Mouse (Mus musculus) spleen, adult 2 months (tissue): ENCODE data around the gene Msrb3.

ENCODE experiments used
- CTCF ChIP-seq: fragments of 200-500 bp; IDR thresholded peaks from 2 replicates; pipeline ENCODE4 v1.5.1; 2011; ENCODE audit warnings: mild to moderate bottlenecking, inconsistent platforms; ENCODE audit not compliant: insufficient read depth, insufficient read length, insufficient replicate concordance; ENCODE audit errors: extremely low read depth
- POLR2A ChIP-seq: fragments of 200-500 bp; IDR thresholded peaks from 2 replicates; pipeline ENCODE4 v1.6.1; 2011; ENCODE audit warnings: low read depth, low read length, inconsistent platforms

- TF ChIP-seq POLR2A = no peak
- peak; percentile 19; the same call in 1 of the 2 replicates for TF ChIP-seq CTCF
Measured at GRCm38 (mm10) chr10:120861194-120861593, 37.7 kb downstream of the Msrb3 start.
